Mouse (Mus musculus): ENCODE results near the gene Fancg. TPM values are rescaled to one million over a fixed set of nuclear protein-coding genes. Genes with fewer than 3 reads are reported as not detected.

Fancg gene
- polyA plus RNA-seq, 1 experiment from 2014 or later, result 23.2 TPM

GRCm38 (mm10) chr4:42965039-42965719 lies 45.1 kb downstream of the Fancg start:
- DNase-seq (ENCODE audit: low spot score), result peak; percentile 59
- Histone ChIP-seq H3K4me1 (replicated peaks) (peaks cover 8% of the 10 kb centered on the region), H3K27ac (no peak overlapping the region), H3K27me3 (ENCODE audit: insufficient read depth, poor library complexity, severe bottlenecking) (no peaks in the 10 kb centered on the region), H3K36me3 (no peaks in the 10 kb centered on the region; the same call in 1 of the 2 replicates), H3K4me3 (peak overlapping the region; percentile 30), H3K9me3 (no peaks in the 10 kb centered on the region)
- WGBS, result 15% methylated on average over 12 of the region's 12 CpGs

- Histone ChIP-seq H3K36me3 (peaks cover 6% of the 10 kb centered on the region), H3K9me3 (no peaks in the 10 kb centered on the region), H3K27me3 (ENCODE audit: insufficient read depth, poor library complexity, severe bottlenecking) (no peaks in the 10 kb centered on the region), H3K27ac (no peak overlapping the region), H3K4me3 (no peak overlapping the region), H3K4me1 (replicated peaks) (peaks cover 8% of the 10 kb centered on the region)
- 96% methylated on average over 2 of the region's 2 CpGs for WGBS
- no peak for DNase-seq (ENCODE audit: low spot score)
Measured at GRCm38 (mm10) chr4:42963480-42963879, 46.8 kb downstream of the Fancg start.

GRCm38 (mm10) chr4:42961592-42961991 lies 48.7 kb downstream of the Fancg start:
- no peaks in the 10 kb centered on the region for H3K27me3 ChIP-seq (ENCODE audit: insufficient read depth, poor library complexity, severe bottlenecking)
- 34% methylated on average over 4 of the region's 4 CpGs for WGBS

GRCm38 (mm10) chr4:42959382-42959781 lies 50.9 kb downstream of the Fancg start:
- 75% methylated on average over 4 of the region's 4 CpGs for WGBS
- Histone ChIP-seq H3K9me3 (no peaks in the 10 kb centered on the region), H3K4me3 (no peak overlapping the region), H3K27me3 (ENCODE audit: insufficient read depth, poor library complexity, severe bottlenecking) (no peaks in the 10 kb centered on the region), H3K27ac (no peak overlapping the region), H3K4me1 (replicated peaks) (peaks cover 5% of the 10 kb centered on the region), H3K36me3 (peaks cover 44% of the 10 kb centered on the region)
- DNase-seq (ENCODE audit: low spot score), result no peak

More at GRCm38 (mm10) chr4:42961592-42961991, 48.7 kb downstream of the Fancg start:
- H3K9me3 ChIP-seq, result no peaks in the 10 kb centered on the region
- H3K4me1 ChIP-seq (replicated peaks), result peaks cover 8% of the 10 kb centered on the region
- H3K36me3 ChIP-seq, result peaks cover 25% of the 10 kb centered on the region
- peak; percentile 62 for DNase-seq (ENCODE audit: low spot score)
- no peak overlapping the region for H3K4me3 ChIP-seq
- H3K27ac ChIP-seq, result no peak overlapping the region

GRCm38 (mm10) chr4:42958942-42959341 lies 51.4 kb downstream of the Fancg start:
- Histone ChIP-seq H3K27me3 (ENCODE audit: insufficient read depth, poor library complexity, severe bottlenecking) (no peaks in the 10 kb centered on the region), H3K4me3 (no peak overlapping the region), H3K9me3 (no peaks in the 10 kb centered on the region), H3K27ac (no peak overlapping the region), H3K4me1 (replicated peaks) (peaks cover 10% of the 10 kb centered on the region), H3K36me3 (peaks cover 44% of the 10 kb centered on the region)
- no peak for DNase-seq (ENCODE audit: low spot score)
- whole genome bisulfite sequencing, result 75% methylated on average over 8 of the region's 8 CpGs

- no peak overlapping the region for H3K27ac ChIP-seq
- no peaks in the 10 kb centered on the region for H3K9me3 ChIP-seq
- DNase-seq (ENCODE audit: low spot score), result no peak
- WGBS, result 93% methylated on average over 8 of the region's 8 CpGs
- H3K27me3 ChIP-seq (ENCODE audit: insufficient read depth, poor library complexity, severe bottlenecking), result no peaks in the 10 kb centered on the region
- H3K4me3 ChIP-seq, result no peak overlapping the region
- peaks cover 53% of the 10 kb centered on the region for H3K36me3 ChIP-seq
- peaks cover 19% of the 10 kb centered on the region for H3K4me1 ChIP-seq (replicated peaks)
Measured at GRCm38 (mm10) chr4:42957979-42958378, 52.3 kb downstream of the Fancg start.

GRCm38 (mm10) chr4:42957306-42957705 lies 53.0 kb downstream of the Fancg start:
- H3K27me3 ChIP-seq (ENCODE audit: insufficient read depth, poor library complexity, severe bottlenecking), result no peaks in the 10 kb centered on the region
- WGBS, result 86% methylated on average over 11 of the region's 11 CpGs
- peaks cover 26% of the 10 kb centered on the region for H3K4me1 ChIP-seq (replicated peaks)
- DNase-seq (ENCODE audit: low spot score), result no peak
- H3K9me3 ChIP-seq, result no peaks in the 10 kb centered on the region
- H3K4me3 ChIP-seq, result no peak overlapping the region
- H3K27ac ChIP-seq, result no peak overlapping the region
- peaks cover 59% of the 10 kb centered on the region for H3K36me3 ChIP-seq

- no peak for DNase-seq (ENCODE audit: low spot score)
- Histone ChIP-seq H3K36me3 (peaks cover 59% of the 10 kb centered on the region), H3K4me1 (replicated peaks) (peaks cover 33% of the 10 kb centered on the region), H3K27me3 (ENCODE audit: insufficient read depth, poor library complexity, severe bottlenecking) (no peaks in the 10 kb centered on the region), H3K9me3 (no peaks in the 10 kb centered on the region), H3K4me3 (no peak overlapping the region), H3K27ac (no peak overlapping the region)
- WGBS, result 94% methylated on average over 17 of the region's 17 CpGs
Measured at GRCm38 (mm10) chr4:42956581-42956980, 53.7 kb downstream of the Fancg start.

GRCm38 (mm10) chr4:42955200-42955599 lies 55.1 kb downstream of the Fancg start:
- Histone ChIP-seq H3K27ac (no peak overlapping the region), H3K36me3 (peaks cover 59% of the 10 kb centered on the region), H3K9me3 (no peaks in the 10 kb centered on the region), H3K27me3 (ENCODE audit: insufficient read depth, poor library complexity, severe bottlenecking) (peaks cover 4% of the 10 kb centered on the region; the same call in 1 of the 2 replicates), H3K4me3 (no peak overlapping the region), H3K4me1 (replicated peaks) (peaks cover 47% of the 10 kb centered on the region)
- DNase-seq (ENCODE audit: low spot score), result no peak
- 88% methylated on average over 3 of the region's 3 CpGs for WGBS

- Histone ChIP-seq H3K9me3 (no peaks in the 10 kb centered on the region), H3K36me3 (peaks cover 59% of the 10 kb centered on the region), H3K27me3 (ENCODE audit: insufficient read depth, poor library complexity, severe bottlenecking) (peaks cover 4% of the 10 kb centered on the region; the same call in 1 of the 2 replicates), H3K4me3 (peak overlapping the region; percentile 32; the same call in 1 of the 2 replicates), H3K27ac (peak overlapping the region; percentile 81; the same call in 1 of the 2 replicates), H3K4me1 (replicated peaks) (peaks cover 55% of the 10 kb centered on the region)
- WGBS, result 6% methylated on average over 10 of the region's 10 CpGs
- DNase-seq (ENCODE audit: low spot score), result peak; percentile 75
Measured at GRCm38 (mm10) chr4:42954297-42954696, 56.0 kb downstream of the Fancg start.

- Histone ChIP-seq H3K27me3 (ENCODE audit: insufficient read depth, poor library complexity, severe bottlenecking) (peaks cover 5% of the 10 kb centered on the region; the same call in 1 of the 2 replicates), H3K36me3 (peaks cover 54% of the 10 kb centered on the region), H3K9me3 (no peaks in the 10 kb centered on the region), H3K27ac (peak overlapping the region; percentile 81), H3K4me3 (peak overlapping the region; percentile 32; the same call in 1 of the 2 replicates), H3K4me1 (replicated peaks) (peaks cover 63% of the 10 kb centered on the region)
- 21% methylated on average over 10 of the region's 10 CpGs for WGBS
- DNase-seq (ENCODE audit: low spot score), result peak; percentile 38
Measured at GRCm38 (mm10) chr4:42953435-42954094, 56.7 kb downstream of the Fancg start.

- Histone ChIP-seq H3K27ac (peak overlapping the region; percentile 81), H3K4me3 (peak overlapping the region; percentile 32; the same call in 1 of the 2 replicates), H3K9me3 (no peaks in the 10 kb centered on the region), H3K36me3 (peaks cover 44% of the 10 kb centered on the region), H3K4me1 (replicated peaks) (peaks cover 73% of the 10 kb centered on the region), H3K27me3 (ENCODE audit: insufficient read depth, poor library complexity, severe bottlenecking) (peaks cover 15% of the 10 kb centered on the region)
- no peak for DNase-seq (ENCODE audit: low spot score)
- WGBS, result 84% methylated on average over 7 of the region's 7 CpGs
Measured at GRCm38 (mm10) chr4:42952563-42952962, 57.7 kb downstream of the Fancg start.
